Mouse (Mus musculus): ENCODE results near the gene Tmem19.

Tmem19 gene

DNA sequence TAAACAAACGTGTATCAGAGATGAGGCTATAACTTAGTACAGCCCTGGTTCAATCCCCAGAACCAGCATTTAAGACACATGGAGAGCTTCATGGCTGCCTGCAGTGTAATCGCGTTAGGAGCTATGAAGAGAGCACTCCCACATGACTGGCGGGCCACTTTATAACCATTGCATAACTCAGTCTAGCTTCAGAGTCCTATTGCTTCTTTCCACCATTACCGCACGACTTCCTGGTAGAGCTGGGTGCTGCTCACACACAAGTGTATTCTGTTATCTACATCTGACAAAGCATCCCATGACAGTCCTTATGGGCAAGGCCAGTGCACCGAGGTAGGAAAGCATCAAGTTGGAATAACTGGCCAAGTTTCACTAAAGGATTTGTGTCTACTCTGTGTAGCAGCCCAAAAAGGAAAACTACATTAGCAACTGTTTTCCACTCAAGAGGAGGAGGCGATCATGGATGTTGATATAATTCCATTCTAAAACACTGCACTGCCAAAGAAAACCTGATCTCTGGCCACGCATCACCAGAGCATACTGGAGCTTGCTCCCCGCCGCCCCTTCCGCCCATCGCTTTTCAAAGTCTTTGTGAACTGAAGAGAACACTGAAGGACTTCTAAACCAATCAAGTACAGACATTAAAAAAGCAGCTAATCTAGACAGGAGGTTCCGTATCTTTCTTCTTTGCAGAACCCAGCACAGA is 50.9 kb downstream of the Tmem19 start:
- DNase-seq (ENCODE audit: low spot score in 2 of 2): no peak

DNA sequence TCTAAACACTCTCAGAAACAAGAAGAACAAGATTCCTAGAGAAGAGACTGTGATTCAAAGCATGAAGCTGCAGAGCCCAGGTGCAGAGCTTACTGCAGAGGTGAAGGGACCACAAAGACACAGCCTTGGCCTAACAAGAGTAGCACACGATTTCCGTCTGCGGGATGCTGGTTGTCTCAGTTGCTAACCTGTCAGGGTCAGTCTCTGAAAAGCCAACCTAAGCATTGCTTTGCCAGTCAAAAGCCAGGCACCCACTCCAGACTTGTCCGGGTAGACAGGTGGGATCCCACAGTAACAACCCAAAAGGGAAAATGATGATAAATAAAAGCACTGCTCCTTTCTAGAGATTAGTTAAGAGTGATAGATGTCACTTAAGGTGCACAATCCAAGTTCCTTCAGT is 53.1 kb downstream of the Tmem19 start:
- DNase-seq (ENCODE audit: low spot score in 2 of 2): no peak

DNA sequence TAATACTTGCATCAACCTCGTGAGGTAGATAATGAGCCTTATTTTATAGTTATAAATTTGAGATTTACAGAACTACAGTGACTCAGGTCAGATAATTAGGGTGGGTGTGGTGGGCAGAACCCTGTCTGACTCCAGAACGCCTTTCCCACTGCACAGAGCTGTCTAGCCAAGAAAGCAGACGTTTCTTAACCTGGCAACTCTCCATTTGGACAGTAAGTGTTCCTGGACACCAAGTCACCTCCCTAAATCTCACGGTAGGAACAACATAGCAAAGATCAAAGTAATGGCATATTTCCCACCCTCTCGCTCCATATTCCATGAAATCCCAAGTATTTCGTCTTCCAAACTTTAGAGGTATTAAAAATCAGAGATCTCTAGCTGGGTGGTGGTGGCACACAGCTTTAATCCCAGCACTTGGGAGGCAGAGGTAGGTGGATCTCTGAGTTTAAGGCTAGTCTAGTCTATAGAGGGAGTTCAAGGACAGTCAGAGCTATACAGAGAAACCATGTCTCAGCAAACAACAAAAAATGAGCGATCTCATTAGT is 54.9 kb downstream of the Tmem19 start:
- DNase-seq (ENCODE audit: low spot score in 2 of 2): no peak

DNA sequence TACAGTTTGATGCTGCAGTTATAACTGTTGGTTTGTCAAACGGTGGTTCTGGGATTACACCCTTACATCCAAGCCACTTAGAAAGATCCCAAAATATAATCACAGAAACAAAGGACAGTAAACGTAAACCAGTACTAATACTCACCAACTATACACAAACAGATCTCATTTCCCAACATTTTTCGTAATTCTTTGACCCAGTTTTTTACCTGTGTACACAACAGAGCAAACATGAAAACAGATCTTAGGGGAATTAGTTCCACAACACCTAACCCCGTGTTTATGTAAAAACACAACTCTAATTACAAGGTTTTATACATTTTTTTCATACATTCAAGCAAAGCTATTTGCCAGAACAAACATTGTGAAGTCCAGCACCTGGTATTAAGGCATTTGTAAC is 63.6 kb downstream of the Tmem19 start:
- no peak for DNase-seq (ENCODE audit: low spot score in 2 of 2)

DNA sequence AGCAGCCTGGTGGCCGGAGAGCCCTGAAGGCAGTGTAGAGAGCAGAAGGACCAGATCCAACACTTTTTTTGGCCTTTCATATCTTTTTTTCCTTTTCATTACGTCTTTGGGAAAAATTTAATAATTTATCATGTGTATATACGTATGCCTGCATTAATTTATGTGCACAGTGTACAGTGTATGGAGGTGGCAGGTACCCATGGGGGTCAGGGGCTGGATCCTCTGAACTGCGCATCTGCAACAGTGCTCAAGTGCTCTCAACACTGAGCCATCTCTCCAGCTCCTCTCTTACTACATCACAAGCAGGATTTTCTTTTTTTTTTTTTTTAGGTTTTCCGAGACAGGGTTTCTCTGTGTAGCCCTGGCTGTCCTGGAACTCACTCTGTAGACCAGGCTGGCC is 64.7 kb downstream of the Tmem19 start:
- DNase-seq (ENCODE audit: low spot score in 2 of 2): no peak

DNA sequence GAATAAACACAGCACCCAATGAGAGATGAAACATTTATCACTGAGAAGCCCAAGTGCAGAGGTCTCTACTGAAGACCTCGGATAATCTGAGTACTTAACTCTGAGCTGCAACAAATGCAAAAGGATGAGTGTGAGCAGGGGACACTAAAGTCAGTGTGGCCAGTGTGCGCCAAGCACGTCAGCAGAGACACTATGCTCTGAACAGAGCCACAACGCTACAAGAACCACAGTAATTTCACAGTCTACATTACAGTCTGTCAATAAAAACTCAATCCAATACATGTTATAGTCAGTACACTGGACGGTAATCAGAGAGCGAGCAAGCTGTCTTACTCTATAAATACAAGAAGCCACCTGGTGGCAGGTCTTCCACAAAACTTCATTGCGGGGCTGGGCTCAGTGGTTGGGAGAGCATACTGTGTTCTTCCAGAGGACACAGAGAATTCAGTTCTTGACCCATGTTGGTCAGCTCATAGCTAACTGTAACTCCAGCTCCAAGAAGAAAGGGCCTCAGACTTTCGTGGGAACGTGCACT is 65.8 kb downstream of the Tmem19 start:
- no peak for DNase-seq (ENCODE audit: low spot score in 2 of 2)

DNA sequence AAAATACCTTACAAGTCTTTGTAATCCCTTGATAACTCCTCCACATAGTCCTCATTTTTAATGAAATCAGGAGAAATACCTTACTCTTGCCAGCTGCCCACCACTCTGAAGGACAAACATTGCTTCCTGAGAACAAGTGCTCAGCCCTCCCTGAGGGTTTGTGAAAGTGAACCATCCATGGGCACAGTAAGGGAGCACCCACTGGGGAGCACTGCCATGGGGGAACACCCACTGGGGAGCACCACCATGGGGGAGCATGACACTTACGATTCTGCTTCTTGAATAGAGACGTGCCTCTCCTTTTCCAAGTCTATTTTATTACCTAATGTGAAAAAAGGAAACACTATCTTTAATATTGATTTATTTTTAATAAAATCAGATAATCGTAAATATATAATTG is 67.1 kb downstream of the Tmem19 start:
- DNase-seq (ENCODE audit: low spot score in 2 of 2): no peak

DNA sequence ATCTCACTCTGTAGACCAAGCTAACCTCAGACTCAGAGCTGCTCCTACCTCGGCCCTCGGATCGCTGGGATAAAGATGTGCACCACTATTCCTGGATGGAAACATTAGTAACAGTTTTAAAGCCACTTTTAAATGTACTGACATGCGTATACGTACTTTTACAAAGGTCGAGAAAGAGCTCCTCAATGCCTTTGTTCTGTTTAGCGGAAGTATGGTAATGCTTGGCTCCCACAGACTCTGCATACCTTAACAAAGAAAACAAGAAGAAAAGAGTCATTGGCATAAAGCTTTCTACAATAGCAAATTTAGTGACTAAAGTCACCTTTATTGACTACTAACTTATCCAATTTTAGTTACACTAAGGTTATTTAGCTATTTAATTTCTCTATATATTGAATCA is 67.6 kb downstream of the Tmem19 start:
- no peak for DNase-seq (ENCODE audit: low spot score in 2 of 2)

DNA sequence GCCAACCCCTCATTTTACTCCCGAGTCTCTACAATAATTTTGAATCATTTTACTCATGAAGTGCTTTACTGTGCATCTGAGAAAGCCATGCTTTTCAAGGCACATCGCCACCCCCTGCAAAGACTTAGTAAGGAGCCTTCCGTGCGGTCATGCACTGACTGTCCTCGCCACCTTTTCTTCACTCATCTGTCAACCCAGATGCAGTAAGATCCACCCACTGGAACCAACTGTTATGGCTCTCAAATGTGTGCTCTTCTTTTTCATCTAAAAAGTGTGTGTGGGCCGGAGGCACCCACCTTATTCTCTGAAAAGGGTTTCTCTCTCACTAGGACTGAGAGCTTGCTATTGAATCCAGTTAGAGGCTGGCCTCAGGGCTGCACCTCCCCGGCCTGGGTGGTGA is 68.4 kb downstream of the Tmem19 start:
- peak in 1 of 2 experiments; percentile 37 for DNase-seq (ENCODE audit: low spot score in 2 of 2)

DNA sequence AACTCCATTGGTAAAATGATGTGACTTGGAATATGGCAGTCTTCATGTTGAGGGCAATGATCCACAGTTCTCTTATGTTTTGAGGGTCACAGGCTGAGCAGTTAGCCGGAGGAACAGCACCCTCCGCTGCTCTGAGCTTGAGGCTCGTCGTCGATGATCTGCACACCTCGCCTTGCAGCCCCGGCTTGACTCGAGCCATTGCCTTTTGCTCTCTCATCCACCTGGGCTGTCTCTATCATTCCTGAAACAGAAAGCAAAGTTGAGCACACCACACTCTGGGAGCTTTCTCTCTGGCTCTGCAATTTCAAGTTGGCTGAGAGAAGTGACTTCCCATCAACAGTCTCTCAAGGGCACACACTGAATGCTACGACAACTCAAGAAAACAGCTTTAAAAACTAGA is 71.6 kb downstream of the Tmem19 start:
- no peak for DNase-seq (ENCODE audit: low spot score in 2 of 2)
